Mouse (Mus musculus): ENCODE measurements around the gene Zdhhc5. TPM values are rescaled to one million over a fixed set of nuclear protein-coding genes. Genes with fewer than 3 reads are reported as not detected.

Gene Zdhhc5
- total and polyA plus RNA-seq, 3 experiments: 25.4 to 45.5 (median 37.7) TPM

DNA sequence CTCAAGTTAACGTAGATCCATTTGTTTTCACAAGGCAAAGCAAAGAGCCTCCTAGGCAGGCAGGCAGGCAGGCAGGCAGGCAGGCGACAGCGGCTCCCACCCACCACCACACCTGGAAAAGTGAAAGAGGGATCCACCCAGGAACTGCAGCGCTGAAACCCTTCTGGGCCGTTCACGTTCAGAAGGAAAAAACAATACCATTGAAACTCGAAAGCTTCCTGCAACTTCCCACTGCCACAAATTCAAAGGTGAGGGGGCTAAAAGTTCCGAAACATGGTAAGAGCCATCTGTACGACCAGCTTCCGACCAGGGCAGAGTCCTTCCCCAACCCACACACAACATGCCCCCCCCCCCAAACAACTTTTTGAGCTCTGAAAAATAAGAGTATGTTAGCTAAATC, 65.3 kb downstream of the Zdhhc5 start:
- TF ChIP-seq RCOR1 (conservative IDR thresholded peaks at IDR 0.05; ENCODE audit: low read depth, low read length): no peak
- TF ChIP-seq CTCF (conservative IDR thresholded peaks at IDR 0.05 in 1 of 2, IDR thresholded peaks at IDR 0.05 in 1 of 2; ENCODE audit: low read depth in 2 of 2, low read length in 2 of 2): no peak
- no peak for TF ChIP-seq BHLHE40 (IDR thresholded peaks at IDR 0.05; ENCODE audit: low read depth, low read length)
- TF ChIP-seq SIN3A (IDR thresholded peaks at IDR 0.05; ENCODE audit: low read length): no peak
- no peak for TF ChIP-seq UBTF (IDR thresholded peaks at IDR 0.05; ENCODE audit: low read depth, low read length)
- TF ChIP-seq MAZ (IDR thresholded peaks at IDR 0.05; ENCODE audit: low read depth, low read length): no peak
- TF ChIP-seq E2F4 (IDR thresholded peaks at IDR 0.05; ENCODE audit: insufficient replicate concordance, low read depth, low read length): no peak
- TF ChIP-seq RAD21 (IDR thresholded peaks at IDR 0.05; ENCODE audit: low read depth, low read length): no peak
- no peak for TF ChIP-seq CHD1 (IDR thresholded peaks at IDR 0.05; ENCODE audit: low read depth, low read length)
- no peak for TF ChIP-seq SMC3 (IDR thresholded peaks at IDR 0.05; ENCODE audit: low read depth, low read length)
- TF ChIP-seq ELF1 (IDR thresholded peaks at IDR 0.05; ENCODE audit: low read depth, low read length): no peak
- TF ChIP-seq IRF4 (IDR thresholded peaks at IDR 0.05; ENCODE audit: low read depth, low read length): no peak
- peak overlapping the region; percentile 16 for H3K4me2 ChIP-seq (ENCODE audit: insufficient read depth, low read depth, poor library complexity, severe bottlenecking)
- dilution Hi-C loops (cut with MboI; ENCODE audit: extremely low pct_ligation_motif_present, extremely low pct_unique_long_range_greater_than_20kb, low sequenced_read_pairs) (no loop called here), in situ Hi-C loops (cut with MboI; ENCODE audit: low pct_ligation_motif_present, low pct_unique_long_range_greater_than_20kb, low sequenced_read_pairs) (loop anchor here (5.0 to 25.0 kb wide), 2 partner anchors 32 to 187 kb away; no protein-coding TSS in a partner anchor)
- H3K4me1 ChIP-seq (ENCODE audit: control insufficient read depth in 1 of 2, insufficient read depth in 2 of 2): no peaks in the 10 kb centered on the region
- no peaks in the 10 kb centered on the region for H3K9me3 ChIP-seq (replicated peaks; ENCODE audit: low read length)
- no peak for DNase-seq (ENCODE audit: extremely low read depth)
- no peaks in the 10 kb centered on the region for H3K36me3 ChIP-seq (replicated peaks in 1 of 2; ENCODE audit: control insufficient read depth in 1 of 2, insufficient read depth in 1 of 2, low read length in 1 of 2)
- H3K4me3 ChIP-seq (replicated peaks in 1 of 3; ENCODE audit: low read depth in 2 of 3, low read length in 2 of 3, poor library complexity in 1 of 3): peak overlapping the region in 2 of 3 experiments; percentile 48 to 57
- H3K27me3 ChIP-seq (replicated peaks): no peaks in the 10 kb centered on the region
- H3K9ac ChIP-seq (ENCODE audit: insufficient read depth, low read depth): no peak overlapping the region
- no peak overlapping the region for H3K27ac ChIP-seq (ENCODE audit: insufficient read depth, low read depth)
- H3K79me2 ChIP-seq (replicated peaks; ENCODE audit: control insufficient read depth, extremely low read depth, insufficient read depth, poor library complexity, severe bottlenecking): peaks cover 2% of the 10 kb centered on the region; the same call in 1 of the 2 replicates

DNA sequence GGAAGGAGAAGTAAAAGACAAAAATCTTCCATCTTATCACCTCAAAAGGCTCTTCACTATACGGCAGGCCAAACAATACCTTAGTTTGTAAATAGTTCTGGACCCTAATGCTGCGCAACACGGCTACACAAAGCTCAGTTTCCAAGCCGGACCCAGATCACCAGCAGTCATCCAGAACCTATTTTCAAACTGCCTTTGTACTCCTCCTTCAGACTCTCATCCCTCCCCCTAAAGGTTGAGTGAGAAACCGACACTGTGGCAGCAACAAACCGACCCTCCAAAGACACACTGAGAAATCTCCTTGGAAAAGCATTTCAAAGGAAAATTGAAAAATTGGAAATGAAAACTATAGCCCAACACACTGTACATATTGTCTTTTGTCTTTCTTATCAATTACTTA, 66.6 kb downstream of the Zdhhc5 start:
- Histone ChIP-seq H3K27ac (ENCODE audit: insufficient read depth, low read depth) (no peak overlapping the region), H3K4me2 (ENCODE audit: insufficient read depth, low read depth, poor library complexity, severe bottlenecking) (no peak overlapping the region), H3K9ac (ENCODE audit: insufficient read depth, low read depth) (no peak overlapping the region), H3K36me3 (replicated peaks in 1 of 2; ENCODE audit: control insufficient read depth in 1 of 2, insufficient read depth in 1 of 2, low read length in 1 of 2) (no peaks in the 10 kb centered on the region), H3K27me3 (replicated peaks) (no peaks in the 10 kb centered on the region), H3K9me3 (replicated peaks; ENCODE audit: low read length) (no peaks in the 10 kb centered on the region), H3K79me2 (replicated peaks; ENCODE audit: control insufficient read depth, extremely low read depth, insufficient read depth, poor library complexity, severe bottlenecking) (peaks cover 2% of the 10 kb centered on the region; the same call in 1 of the 2 replicates), H3K4me3 (replicated peaks in 1 of 3; ENCODE audit: low read depth in 2 of 3, low read length in 2 of 3, poor library complexity in 1 of 3) (peak overlapping the region in 1 of 3 experiments; percentile 18), H3K4me1 (ENCODE audit: control insufficient read depth in 1 of 2, insufficient read depth in 2 of 2) (no peaks in the 10 kb centered on the region)
- in situ Hi-C loops (cut with MboI; ENCODE audit: low pct_ligation_motif_present, low pct_unique_long_range_greater_than_20kb, low sequenced_read_pairs) (no loop called here), dilution Hi-C loops (cut with MboI; ENCODE audit: extremely low pct_ligation_motif_present, extremely low pct_unique_long_range_greater_than_20kb, low sequenced_read_pairs) (no loop called here)
- DNase-seq (ENCODE audit: extremely low read depth): no peak
- TF ChIP-seq MYC (IDR thresholded peaks at IDR 0.05; ENCODE audit: low read depth, low read length): no peak
- no peak for TF ChIP-seq MEF2A (IDR thresholded peaks at IDR 0.05; ENCODE audit: borderline replicate concordance, low read depth, low read length)
- no peak for TF ChIP-seq ZMIZ1 (IDR thresholded peaks at IDR 0.05; ENCODE audit: low read depth, low read length)
- no peak for TF ChIP-seq JUN (IDR thresholded peaks at IDR 0.05; ENCODE audit: insufficient read depth, low read depth, low read length)
- no peak for TF ChIP-seq MAFK (IDR thresholded peaks at IDR 0.05; ENCODE audit: insufficient replicate concordance, low read length)
- TF ChIP-seq POLR2AphosphoS2 (IDR thresholded peaks at IDR 0.05; ENCODE audit: low read depth, low read length): no peak

Measured in CH12.LX (cell line).